Mouse (Mus musculus): ENCODE measurements around the gene Rptn. TPM values are rescaled to one million over a fixed set of nuclear protein-coding genes. Genes with fewer than 3 reads are reported as not detected.
A peak's percentile ranks its signal among the peaks of the same experiment; 100 is the strongest.

Rptn gene
- not detected for total RNA-seq (2021)

DNA sequence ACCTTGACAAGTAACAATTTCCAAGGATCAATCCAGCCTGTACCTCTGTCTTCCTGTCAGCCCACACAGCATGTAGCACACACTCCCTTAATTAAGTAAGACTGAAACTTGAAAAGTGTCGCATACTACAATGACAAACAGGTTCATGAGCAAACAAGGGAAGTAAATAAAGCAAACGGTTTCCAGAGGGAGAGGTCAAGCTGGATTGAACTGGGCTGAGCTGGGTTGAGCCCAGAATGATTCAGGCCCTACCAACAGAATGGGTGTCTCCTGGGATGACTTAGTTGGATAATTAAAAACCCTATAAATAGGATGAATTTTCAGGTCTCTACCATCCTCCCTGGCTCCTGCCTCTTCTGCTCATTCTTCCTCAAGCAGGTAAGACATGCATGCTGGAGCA is at the start of gene Rptn:
Gene Rptn (plus strand): TSS at position 334 of the 400 bp plus-strand sequence.
- intact Hi-C loops (cut with DNase I), result no loop called here
- DNase-seq (ENCODE audit: low spot score in 2 of 2), result no peak

DNA sequence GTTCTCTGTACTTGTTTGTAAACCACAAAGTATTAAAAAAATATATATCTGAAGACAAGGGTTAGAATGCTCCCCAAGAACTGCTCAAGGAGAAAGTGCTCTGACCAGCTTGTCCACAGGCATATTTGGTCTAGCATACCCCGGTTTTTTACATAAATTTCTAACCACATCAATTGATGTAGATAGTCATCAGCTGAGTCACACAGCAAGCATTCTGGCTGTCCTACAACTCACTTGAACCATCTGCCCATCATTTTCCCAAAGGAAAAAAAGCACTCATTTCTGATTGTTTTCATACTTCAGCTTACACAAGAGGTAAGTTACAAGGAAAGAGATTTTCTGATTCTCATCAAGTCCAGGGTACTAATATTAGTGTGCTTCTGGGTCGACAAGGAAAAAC is 46.6 kb upstream of the Rptn start:
- DNase-seq (ENCODE audit: low spot score in 2 of 2), result no peak
- intact Hi-C loops (cut with DNase I), result no loop called here

DNA sequence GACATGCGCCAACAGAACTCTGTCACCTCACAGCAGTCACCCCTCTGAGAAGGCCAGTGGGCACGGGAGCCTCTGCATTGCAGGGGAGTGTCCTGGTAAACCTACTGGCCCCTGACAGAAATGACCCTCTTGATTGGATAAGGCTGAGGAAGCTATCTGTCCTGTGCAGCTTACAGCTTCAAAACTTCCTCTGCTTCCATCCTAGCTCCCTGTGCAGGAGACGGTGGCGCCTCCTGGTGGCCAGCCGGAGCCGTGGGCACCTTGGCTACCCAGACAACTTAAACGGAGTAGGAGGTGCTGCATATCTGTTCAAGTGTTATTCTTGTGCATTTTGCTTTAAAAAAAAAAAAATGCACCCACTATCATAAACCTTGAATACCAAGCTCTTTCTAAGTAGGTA is 33.5 kb upstream of the Rptn start:
- intact Hi-C loops (cut with DNase I), result loop anchor here (2.0 to 5.0 kb wide), 3 partner anchors 45 to 248 kb away; no protein-coding TSS in a partner anchor
- DNase-seq (ENCODE audit: low spot score in 2 of 2), result peak; percentile 53 to 61

DNA sequence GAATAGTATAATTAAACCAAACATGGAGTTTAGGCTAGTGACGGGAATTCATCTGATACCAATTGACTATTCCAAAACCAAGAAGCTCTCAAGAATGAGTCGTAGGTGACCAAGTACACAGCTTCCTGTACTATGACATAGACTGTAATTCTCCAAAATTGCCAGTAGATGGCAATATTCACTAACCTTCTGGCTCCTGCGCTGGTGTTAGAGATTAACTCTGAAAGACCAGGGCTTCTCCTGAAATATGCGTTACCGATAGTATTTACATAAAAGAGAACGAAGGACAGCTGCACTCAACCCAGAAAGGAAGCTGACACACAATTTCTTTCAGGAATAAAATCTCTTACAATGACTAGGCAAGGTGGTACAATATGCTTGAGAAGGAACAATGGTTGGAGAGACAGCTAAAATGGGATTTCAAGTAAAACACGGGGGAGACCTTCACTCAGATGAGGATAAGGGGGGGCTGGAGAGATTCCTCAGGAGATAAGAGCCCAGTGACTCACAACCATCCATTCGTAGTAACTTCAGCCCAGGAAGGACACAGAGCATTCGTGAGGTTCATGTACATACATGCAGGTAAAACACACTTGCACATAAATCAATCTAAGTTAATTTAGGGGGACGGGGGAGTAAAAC is 31.4 kb upstream of the Rptn start:
- intact Hi-C loops (cut with DNase I), result loop anchor here (1.0 to 5.0 kb wide), 5 partner anchors 45 to 250 kb away; no protein-coding TSS in a partner anchor
- DNase-seq (ENCODE audit: low spot score in 2 of 2), result peak; percentile 12 to 38

DNA sequence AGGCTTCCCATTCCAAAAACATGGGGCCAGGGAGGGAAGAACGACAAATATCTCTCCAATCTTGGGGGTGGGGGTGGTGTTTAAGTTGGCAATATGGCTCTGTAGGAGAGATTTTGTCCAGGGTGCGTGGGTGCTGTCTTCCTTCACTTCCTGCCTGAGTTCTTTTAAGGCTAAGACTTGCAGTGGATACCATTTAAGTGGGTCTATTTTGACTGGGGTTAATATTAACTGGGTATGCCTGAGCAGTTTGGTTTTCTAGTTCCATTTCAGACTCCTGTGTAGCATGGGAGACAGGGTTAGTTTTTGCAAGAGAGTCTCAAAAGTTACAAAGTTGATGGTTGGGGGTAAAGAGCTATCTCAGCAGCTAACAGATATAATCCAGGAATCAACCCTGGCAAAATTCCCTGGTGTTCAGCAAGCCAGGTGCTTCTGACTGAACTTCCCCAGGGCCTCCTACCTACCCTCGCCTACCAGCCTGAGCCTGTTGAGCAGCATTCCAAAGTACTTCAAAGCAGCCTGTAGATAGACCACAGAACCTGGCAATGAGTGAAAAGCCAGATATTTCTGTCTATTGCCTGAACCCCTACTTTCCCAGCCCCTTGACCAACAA is 26.4 kb upstream of the Rptn start:
- DNase-seq (ENCODE audit: low spot score in 2 of 2), result no peak
- intact Hi-C loops (cut with DNase I), result no loop called here

DNA sequence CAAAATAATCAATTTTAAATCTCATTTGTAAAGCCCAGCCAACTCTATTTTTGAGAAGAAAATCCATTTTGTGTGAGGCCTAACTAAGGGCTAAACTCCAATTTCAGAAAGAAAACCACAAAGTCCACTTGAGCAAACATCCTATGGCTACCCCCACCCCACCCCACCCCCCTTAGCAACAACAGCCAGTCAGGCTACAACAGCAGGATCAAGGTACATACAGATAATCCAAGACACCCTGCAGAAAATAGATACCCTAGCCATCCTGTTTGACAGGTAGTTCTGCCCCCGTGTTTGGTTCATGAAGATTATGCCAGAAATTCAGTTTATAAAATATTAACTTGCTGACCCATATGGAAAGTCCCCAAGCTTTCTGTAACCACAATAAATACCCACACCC is 25.3 kb upstream of the Rptn start:
- no peak for DNase-seq (ENCODE audit: low spot score in 2 of 2)
- intact Hi-C loops (cut with DNase I), result no loop called here

DNA sequence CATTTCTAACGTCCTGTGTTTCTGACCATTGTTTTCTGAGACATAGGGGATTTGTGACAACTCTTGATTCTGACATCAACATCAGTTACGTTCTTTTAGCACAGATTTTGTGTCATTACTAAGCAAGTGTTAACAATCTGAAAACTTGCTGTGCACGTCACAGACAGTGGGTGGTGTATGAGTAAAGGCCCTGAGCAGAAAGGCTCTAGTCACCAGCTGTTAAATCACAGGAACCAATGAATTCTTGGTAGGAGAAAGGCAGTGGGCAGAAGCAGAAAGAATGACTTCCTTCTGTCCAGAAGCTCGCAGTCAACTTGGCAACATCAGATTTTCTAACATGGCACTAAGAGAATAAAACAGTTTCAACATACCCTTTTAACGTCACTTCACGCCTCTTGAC is 20.1 kb upstream of the Rptn start:
- peak in 1 of 2 experiments; percentile 64 for DNase-seq (ENCODE audit: low spot score in 2 of 2)
- intact Hi-C loops (cut with DNase I), result no loop called here

DNA sequence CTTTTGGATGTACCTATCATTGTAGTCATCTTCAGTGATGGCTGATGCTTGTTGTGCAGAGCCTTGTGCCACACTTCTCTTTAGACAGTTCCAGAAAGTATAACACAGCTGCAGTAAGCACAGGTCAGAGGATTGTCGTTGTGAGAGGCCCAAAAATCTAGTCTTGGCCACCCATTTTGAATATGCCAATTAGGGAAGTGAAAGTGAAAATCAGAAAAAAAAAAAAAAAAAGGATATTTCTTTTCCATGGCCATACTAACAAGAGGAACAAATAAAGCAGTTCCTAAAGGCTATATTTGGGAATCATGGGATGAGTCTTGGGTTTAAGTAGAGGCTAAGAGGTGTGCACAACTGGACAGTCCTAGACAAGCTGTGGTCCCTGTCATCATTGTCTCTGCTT is 18.3 kb upstream of the Rptn start:
- intact Hi-C loops (cut with DNase I), result no loop called here

DNA sequence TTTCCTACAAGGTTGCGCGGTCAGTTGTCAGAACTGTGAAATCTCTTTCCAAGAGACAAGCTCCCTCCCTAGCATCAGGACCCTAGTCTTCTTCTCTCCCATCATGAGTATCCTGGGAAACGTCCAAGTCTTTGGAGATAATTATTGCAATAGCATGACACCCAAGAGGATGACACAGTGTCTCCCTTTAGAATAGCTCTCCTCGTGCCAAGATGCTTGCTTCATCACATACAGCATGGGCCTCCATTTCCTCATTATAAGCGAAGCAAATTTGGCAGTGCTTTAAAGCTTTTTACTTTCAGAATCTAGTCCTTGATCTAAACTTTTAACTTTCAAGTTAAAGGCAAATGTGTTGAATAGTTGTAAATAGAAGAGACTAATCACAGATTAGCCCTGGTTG is 17.9 kb upstream of the Rptn start:
- intact Hi-C loops (cut with DNase I), result no loop called here
- no peak for DNase-seq (ENCODE audit: low spot score in 2 of 2)

More for the DNA sequence above, 18.3 kb upstream of the Rptn start:
- DNase-seq (ENCODE audit: low spot score in 2 of 2), result no peak

DNA sequence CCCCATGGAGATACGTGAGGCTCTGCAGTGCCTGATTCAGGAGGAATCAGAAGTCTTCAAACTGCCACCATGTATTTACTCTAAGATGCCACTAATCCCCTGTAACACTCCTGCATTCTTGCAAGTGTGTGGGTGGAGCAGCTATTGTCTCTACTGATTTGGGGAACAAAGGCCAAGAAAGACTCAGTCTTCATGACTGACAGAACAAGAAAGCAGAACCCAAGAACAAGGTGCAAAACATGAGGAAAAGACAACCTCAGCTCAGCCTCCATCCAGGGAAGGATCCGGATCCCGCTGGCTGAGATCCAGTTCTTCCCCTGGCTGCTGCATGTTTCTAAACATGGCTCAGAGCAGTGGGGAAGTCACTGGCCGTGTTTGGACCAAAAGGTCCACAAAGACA is 15.4 kb upstream of the Rptn start:
- intact Hi-C loops (cut with DNase I), result no loop called here
- no peak for DNase-seq (ENCODE audit: low spot score in 2 of 2)

DNA sequence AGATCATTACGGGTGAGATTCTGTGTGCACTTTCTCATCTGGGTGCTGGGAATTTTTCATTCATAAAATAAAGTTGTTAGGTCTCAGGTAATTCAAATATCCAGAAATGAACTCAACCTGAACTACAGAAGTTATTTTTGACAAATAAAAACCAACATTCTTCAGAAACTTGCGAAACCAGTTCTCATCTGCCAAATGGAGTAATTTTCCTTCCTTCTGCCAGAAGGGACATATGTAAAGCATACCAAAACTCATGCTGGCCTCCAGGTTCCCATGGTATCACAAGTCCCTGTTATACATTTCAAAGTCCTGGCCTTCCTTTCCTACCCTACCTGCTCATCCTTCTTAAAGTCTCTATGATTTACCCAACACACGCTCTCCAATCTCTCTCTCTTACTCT is 10.4 kb downstream of the Rptn start:
- intact Hi-C loops (cut with DNase I), result no loop called here
- DNase-seq (ENCODE audit: low spot score in 2 of 2), result no peak

DNA sequence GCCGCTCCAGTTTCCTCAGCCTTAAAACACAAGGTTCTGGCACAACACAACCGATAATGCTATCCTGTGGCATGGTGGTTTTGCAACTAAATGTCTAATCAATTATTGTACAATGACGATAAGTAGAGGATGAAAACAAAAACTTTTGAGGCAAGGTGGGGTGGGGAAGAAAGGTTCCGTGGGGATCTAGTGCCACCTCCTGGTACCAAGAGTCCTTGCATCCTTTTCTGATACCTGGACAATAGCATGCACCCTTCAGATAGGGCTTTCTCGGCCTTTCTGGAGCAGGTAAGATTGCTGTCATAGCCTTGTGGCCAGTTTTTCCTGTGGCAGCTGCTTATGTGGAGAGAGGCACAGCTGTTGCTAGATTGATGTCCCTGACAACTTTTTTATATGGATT is 13.5 kb downstream of the Rptn start:
- intact Hi-C loops (cut with DNase I), result loop anchor here (1.0 to 5.0 kb wide), 4 partner anchors 45 to 295 kb away; no protein-coding TSS in a partner anchor
- peak; percentile 7 to 38 for DNase-seq (ENCODE audit: low spot score in 2 of 2)

DNA sequence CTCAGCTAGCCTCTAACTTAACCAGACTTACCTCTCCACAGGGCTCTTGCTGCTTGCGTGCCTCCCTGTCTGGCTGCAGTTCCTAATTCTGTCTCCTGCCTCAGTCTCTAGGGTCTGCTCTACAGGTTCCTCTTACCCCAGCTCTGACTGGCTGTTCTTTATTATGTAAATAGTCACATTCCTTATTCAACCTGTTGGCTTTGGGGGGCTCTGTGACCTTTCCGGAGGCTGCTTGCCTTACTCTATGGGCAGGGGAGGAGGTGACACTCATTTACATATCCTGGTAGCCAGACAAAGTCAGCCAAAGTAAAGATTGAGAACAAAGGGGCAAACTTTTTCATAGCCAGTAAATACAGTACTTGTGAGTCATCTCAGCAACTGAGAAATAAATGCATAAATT is 18.4 kb downstream of the Rptn start:
- DNase-seq (ENCODE audit: low spot score in 2 of 2), result no peak
- intact Hi-C loops (cut with DNase I), result no loop called here

DNA sequence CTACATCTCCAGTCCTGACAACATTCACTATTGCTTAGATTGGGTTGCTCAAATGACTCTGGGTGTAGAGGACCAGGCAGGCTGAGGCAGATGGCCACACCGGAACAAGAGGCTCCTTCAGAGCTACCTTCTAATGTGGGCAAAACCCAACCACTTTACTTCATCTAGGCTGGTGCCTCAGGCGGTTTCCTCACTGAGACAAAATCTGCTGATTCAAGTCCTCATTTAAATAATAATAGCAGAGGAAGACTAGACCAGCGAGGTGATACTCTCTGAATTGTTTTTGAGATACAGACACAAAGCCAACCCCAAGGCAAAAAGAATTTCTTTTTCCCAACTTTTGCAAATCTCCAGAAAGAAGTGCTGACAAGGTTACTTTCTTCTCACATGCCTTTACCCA is 38.2 kb downstream of the Rptn start:
- DNase-seq (ENCODE audit: low spot score in 2 of 2), result no peak
- intact Hi-C loops (cut with DNase I), result no loop called here

DNA sequence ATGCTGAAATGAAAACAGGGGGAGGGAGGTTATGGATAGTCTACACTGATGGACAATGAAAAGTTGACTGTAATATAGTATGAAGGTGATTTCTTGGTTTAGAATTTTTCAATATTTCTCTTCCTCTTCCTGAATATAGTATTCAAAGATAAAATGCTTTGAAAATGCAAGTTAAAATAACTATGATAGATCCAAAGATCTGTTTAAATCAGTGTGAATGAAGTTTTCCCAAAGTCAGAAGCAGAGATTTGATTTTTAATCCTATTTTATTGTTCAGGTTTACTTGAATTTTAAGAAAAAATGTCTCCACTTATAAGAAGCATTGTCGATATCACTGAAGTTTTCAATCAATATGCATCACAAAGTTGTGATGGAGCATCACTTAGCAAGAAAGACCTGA is 48.5 kb downstream of the Rptn start, which contains the start of gene Tchh:
Gene Tchh (plus strand): TSS at position 301 of the 400 bp plus-strand sequence.
- no peak for DNase-seq (ENCODE audit: low spot score in 2 of 2)
- intact Hi-C loops (cut with DNase I), result no loop called here

DNA sequence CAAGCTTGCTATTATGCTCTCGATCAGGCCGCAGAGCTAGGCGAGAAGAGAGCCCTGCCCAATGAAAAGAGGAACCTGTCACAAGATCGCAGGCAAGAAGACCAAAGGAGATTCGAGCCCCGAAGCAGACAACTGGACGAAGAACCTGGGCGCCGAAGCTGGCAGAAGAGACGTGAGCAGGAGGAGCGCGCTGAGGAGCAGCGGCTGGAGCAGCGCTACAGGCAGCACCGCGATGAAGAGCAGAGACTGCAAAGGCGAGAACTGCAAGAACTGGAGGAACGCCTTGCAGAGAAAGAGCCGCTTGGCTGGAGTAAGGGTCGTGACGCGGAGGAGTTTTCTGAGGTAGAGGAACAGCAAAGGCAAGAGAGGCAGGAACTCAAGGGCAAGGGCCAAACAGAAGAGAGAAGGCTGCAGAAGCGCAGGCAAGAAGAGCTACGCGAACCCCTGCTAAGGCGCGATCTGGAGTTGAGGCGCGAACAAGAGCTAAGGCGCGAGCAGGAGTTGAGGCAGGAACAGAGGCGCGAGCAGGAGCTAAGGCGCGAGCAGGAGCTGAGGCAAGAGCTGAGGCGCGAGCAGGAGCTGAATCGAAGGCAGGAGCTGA is 50.1 kb downstream of the Rptn start:
- intact Hi-C loops (cut with DNase I), result no loop called here
- peak; percentile 28 to 29 for DNase-seq (ENCODE audit: low spot score in 2 of 2)

DNA sequence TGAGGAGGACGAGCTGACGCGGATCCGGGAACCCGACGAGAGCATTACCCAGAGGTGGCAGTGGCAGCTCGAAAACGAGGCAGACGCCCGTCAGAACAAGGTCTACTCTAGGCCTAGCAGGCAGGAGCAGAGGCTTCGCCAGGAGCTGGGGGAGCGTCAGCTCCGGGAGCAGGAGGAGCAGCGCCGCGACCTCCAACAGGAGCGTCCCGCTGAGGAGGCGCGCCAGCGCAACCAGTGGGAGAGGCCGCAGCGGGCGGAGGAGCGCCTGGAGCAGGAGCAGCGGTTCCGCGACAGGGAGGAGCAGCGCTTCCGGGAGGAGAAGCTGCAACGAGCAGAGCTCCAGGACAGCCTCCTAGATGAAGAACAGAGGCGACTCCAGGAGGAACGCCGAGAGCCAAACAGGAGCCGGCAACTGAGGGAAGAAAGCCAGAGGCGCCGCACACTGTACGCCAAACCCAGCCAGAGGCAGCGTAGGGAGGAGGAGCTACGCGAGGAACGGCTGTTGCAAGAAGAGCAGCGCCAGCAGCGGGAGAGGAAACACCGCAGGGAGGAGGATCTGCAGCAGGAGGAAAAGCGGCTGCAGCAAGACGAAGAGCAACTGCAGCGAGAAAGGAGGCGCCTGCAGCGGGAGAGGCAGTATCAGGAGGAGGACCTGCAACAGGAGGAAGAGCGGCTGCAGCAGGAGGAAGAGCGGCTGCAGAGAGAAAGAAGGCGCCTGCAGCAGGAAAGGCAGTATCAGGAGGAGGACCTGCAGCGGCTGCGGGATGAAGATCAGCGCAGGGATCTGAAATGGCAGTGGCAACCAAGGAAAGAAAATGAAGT is 51.1 kb downstream of the Rptn start:
- peak; percentile 68 to 79 for DNase-seq (ENCODE audit: low spot score in 2 of 2)
- intact Hi-C loops (cut with DNase I), result no loop called here

DNA sequence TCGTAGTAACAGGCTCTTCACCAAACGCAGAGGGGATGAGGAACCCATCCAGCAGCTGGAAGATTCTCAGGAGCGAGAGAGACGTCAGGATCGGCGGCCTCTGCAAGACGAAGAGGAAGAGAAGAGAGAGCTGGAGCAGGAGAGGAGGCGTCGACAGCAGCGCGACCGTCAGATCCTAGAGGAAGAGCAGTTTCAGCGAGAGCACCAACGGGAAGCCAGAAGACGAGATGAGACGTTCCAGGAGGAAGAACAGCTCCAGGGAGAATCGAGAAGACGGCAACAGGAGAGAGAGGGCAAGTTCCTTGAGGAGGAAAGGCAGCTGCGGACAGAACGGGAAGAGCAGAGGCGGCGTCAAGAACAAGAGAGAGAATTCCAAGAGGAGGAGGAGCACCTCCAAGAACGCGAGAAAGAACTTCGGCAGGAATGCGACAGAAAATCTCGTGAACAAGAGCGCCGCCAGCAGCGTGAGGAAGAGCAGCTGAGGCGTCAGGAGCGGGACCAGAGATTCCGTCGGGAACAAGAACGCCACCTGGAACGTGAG is 51.7 kb downstream of the Rptn start:
- intact Hi-C loops (cut with DNase I), result no loop called here
- DNase-seq (ENCODE audit: low spot score in 2 of 2), result peak; percentile 20 to 21

DNA sequence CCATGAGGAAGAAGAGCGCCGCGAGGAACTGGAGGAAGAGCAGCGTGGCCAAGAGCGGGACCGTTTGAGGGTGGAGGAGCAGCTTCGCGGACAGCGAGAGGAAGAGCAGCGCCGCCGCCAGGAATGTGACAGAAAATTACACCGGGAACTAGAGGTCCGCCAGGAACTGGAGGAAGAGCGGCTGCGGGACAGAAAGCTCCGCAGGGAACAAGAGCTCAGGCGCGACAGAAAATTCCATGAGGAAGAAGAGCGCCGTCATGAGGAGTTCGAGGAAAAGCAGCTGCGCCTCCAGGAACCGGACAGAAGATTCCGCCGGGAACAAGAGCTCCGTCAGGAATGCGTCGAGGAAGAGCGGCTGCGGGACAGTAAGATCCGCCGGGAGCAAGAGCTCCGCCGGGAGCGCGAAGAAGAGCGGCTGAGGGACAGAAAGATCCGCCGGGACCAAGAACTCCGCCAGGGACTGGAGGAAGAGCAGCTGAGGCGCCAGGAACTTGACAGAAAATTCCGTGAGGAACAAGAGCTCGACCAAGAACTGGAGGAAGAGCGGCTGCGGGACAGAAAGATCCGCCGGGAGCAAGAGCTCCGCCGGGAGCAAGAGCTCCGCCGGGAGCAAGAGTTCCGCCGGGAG is 52.7 kb downstream of the Rptn start:
- intact Hi-C loops (cut with DNase I), result no loop called here
- DNase-seq (ENCODE audit: low spot score in 2 of 2), result peak; percentile 5 to 6
